Mouse (Mus musculus) kidney, embryonic 15.5 days (tissue): ENCODE results near the gene Camk1d. TPM values are rescaled to one million over a fixed set of nuclear protein-coding genes. Genes with fewer than 3 reads are reported as not detected.

Source experiments
- ATAC-seq: fragments of 200-750 bp; cut with Nextera tagmentation; replicated peaks from 2 replicates; pipeline ENCODE4 v1.8.0; 2017; ENCODE audit warnings: moderate TSS enrichment; ENCODE audit not compliant: low FRiP score
- H3K27ac ChIP-seq: fragments of 300-500 bp; sonication (generic); 2 replicates; pipeline ENCODE4 v1.5.1; 2015; ENCODE audit warnings: mild to moderate bottlenecking, inconsistent platforms
- H3K27me3 ChIP-seq: fragments of 300-500 bp; sonication (generic); 2 replicates; pipeline ENCODE4 v1.6.1; 2015; ENCODE audit warnings: inconsistent platforms
- H3K36me3 ChIP-seq: fragments of 300-500 bp; sonication (generic); 2 replicates; pipeline ENCODE4 v1.6.1; 2015; ENCODE audit warnings: inconsistent platforms
- H3K4me1 ChIP-seq: fragments of 300-500 bp; sonication (generic); 2 replicates; pipeline ENCODE4 v1.6.1; 2015; ENCODE audit warnings: inconsistent platforms
- H3K4me2 ChIP-seq: fragments of 300-500 bp; sonication (generic); 2 replicates; pipeline ENCODE4 v1.6.1; 2015; ENCODE audit warnings: moderate library complexity, mild to moderate bottlenecking, inconsistent platforms
- H3K4me3 ChIP-seq: fragments of 300-500 bp; sonication (generic); replicated peaks from 2 replicates; pipeline ENCODE4 v1.5.1; 2015; ENCODE audit warnings: mild to moderate bottlenecking, inconsistent platforms
- H3K9ac ChIP-seq: fragments of 300-500 bp; sonication (generic); 2 replicates; pipeline ENCODE4 v1.6.1; 2015; ENCODE audit warnings: mild to moderate bottlenecking, inconsistent platforms
- H3K9me3 ChIP-seq: fragments of 300-500 bp; sonication (generic); replicated peaks from 2 replicates; pipeline ENCODE4 v1.6.1; 2016; ENCODE audit warnings: inconsistent platforms
- WGBS: fragments of 180-500 bp; shearing (Covaris S2); methylation state at CpG from one replicate; pipeline ENCODE4 v1.1.7; 2015; ENCODE audit warnings: mixed read lengths; 5-methylcytosine and 5-hydroxymethylcytosine counted together
- polyA plus RNA-seq: library from polyadenylated mRNA; unstranded; fragments of >200 nt; fragmentation: Nextera tagmentation; extraction: Ambion mirVana; gene quantifications from 2 replicates; pipeline ENCODE4 v1.2.1, GENCODE M21; 2015

Gene Camk1d
- polyA plus RNA-seq, 1 experiment from 2014 or later, result 1.9 TPM

DNA sequence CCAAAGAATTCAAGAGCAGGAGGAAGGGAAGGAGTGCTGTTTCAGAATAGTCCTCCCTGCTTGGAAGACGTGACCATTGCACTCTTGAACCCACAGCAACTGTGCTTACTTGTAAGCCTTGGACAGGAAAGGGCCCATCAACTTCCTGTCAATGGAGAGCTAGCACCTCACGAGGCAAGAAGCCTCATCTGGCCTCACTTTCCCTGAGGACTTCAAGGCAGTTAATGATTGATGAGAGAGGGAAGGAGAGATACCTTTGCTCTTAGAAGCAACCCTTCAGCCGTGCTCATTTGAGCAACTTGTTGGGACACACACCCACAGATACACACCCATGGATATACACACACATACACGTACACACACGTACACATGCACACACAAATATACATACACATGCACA is 235.6 kb downstream of the Camk1d start:
- Histone ChIP-seq H3K27me3 (no peaks in the 10 kb centered on the region), H3K4me3 (no peak overlapping the region), H3K36me3 (no peaks in the 10 kb centered on the region), H3K27ac (no peak overlapping the region), H3K9me3 (no peaks in the 10 kb centered on the region), H3K4me2 (no peak overlapping the region), H3K4me1 (no peaks in the 10 kb centered on the region), H3K9ac (no peak overlapping the region)
- WGBS, result 80% methylated on average over 5 of the region's 5 CpGs
- ATAC-seq, result no peak

- no peaks in the 10 kb centered on the region for H3K36me3 ChIP-seq
- H3K27ac ChIP-seq, result no peak overlapping the region
- H3K9me3 ChIP-seq, result no peaks in the 10 kb centered on the region
- H3K4me2 ChIP-seq, result no peak overlapping the region
- no peaks in the 10 kb centered on the region for H3K27me3 ChIP-seq
- H3K9ac ChIP-seq, result no peak overlapping the region
- no peak for ATAC-seq
- 93% methylated on average over 4 of the region's 4 CpGs for WGBS
- H3K4me1 ChIP-seq, result no peaks in the 10 kb centered on the region
- no peak overlapping the region for H3K4me3 ChIP-seq
These were observed 236.1 kb downstream of the Camk1d start for GRCm38 (mm10) chr2:5478256-5478655.

DNA sequence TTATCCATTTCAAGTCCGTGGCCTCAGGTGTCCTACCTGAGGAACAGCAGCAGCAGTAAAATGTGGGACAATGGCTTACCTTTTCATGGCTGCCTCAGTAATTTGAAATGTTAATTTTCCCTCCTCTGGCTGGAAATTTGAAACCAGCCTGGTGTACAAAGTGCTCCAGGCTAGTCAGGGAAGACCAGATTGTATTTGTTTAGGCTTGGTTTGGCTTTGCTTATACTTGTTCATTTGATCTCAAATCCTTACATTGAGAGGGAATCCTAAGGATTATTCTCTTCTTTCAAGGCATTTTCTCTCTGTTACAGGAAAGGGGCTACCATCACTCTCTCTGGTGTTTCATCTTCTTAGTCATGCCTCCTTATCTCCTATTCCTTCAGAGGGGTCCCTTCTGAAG is 236.8 kb downstream of the Camk1d start:
- no peaks in the 10 kb centered on the region for H3K9me3 ChIP-seq
- no peak overlapping the region for H3K9ac ChIP-seq
- H3K27me3 ChIP-seq, result no peaks in the 10 kb centered on the region
- ATAC-seq, result no peak
- H3K27ac ChIP-seq, result no peak overlapping the region
- H3K4me3 ChIP-seq, result no peak overlapping the region
- H3K36me3 ChIP-seq, result no peaks in the 10 kb centered on the region
- 71% methylated on average over 1 of the region's 1 CpGs for WGBS
- H3K4me2 ChIP-seq, result no peak overlapping the region
- H3K4me1 ChIP-seq, result no peaks in the 10 kb centered on the region

- 76% methylated on average over 4 of the region's 4 CpGs for WGBS
- no peaks in the 10 kb centered on the region for H3K9me3 ChIP-seq
- no peak for ATAC-seq
- no peak overlapping the region for H3K4me2 ChIP-seq
- no peak overlapping the region for H3K4me3 ChIP-seq
- H3K27me3 ChIP-seq, result no peaks in the 10 kb centered on the region
- H3K27ac ChIP-seq, result no peak overlapping the region
- H3K4me1 ChIP-seq, result no peaks in the 10 kb centered on the region
- no peaks in the 10 kb centered on the region for H3K36me3 ChIP-seq
- H3K9ac ChIP-seq, result no peak overlapping the region
These were observed 244.9 kb downstream of the Camk1d start for GRCm38 (mm10) chr2:5469366-5469941.

DNA sequence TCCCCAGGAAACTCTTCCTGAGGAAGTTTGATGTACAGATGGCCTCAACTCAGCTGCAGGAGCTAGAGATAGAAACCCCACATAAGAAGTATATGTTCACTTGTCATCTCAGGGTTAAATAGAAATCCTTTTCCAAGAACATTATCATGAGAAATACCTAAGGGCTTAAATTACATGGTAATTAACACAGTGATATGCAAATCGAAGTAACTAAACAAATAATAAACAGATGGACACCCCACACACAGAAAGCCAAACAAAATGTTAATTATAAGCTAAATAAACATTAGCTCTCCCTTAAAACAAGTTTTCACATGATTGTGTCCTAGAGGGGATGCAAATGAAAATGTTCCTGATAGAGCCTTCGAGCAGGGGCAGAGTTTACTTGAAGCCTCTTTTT is 246.8 kb downstream of the Camk1d start:
- H3K4me1 ChIP-seq, result no peaks in the 10 kb centered on the region
- H3K9me3 ChIP-seq, result no peaks in the 10 kb centered on the region
- H3K9ac ChIP-seq, result no peak overlapping the region
- H3K27me3 ChIP-seq, result no peaks in the 10 kb centered on the region
- ATAC-seq, result no peak
- no peak overlapping the region for H3K4me3 ChIP-seq
- 69% methylated on average over 2 of the region's 2 CpGs for WGBS
- H3K36me3 ChIP-seq, result no peaks in the 10 kb centered on the region
- no peak overlapping the region for H3K4me2 ChIP-seq
- no peak overlapping the region for H3K27ac ChIP-seq

- Histone ChIP-seq H3K4me2 (no peak overlapping the region), H3K9ac (no peak overlapping the region), H3K4me3 (no peak overlapping the region), H3K9me3 (no peaks in the 10 kb centered on the region), H3K36me3 (no peaks in the 10 kb centered on the region), H3K4me1 (0 out of 2 replicates have a peak, but pooled peaks cover 12% of the 10 kb centered on the region), H3K27ac (no peak overlapping the region), H3K27me3 (no peaks in the 10 kb centered on the region)
- WGBS, result 75% methylated on average over 16 of the region's 16 CpGs
- no peak for ATAC-seq
These were observed 255.6 kb downstream of the Camk1d start for GRCm38 (mm10) chr2:5458671-5459235.

DNA sequence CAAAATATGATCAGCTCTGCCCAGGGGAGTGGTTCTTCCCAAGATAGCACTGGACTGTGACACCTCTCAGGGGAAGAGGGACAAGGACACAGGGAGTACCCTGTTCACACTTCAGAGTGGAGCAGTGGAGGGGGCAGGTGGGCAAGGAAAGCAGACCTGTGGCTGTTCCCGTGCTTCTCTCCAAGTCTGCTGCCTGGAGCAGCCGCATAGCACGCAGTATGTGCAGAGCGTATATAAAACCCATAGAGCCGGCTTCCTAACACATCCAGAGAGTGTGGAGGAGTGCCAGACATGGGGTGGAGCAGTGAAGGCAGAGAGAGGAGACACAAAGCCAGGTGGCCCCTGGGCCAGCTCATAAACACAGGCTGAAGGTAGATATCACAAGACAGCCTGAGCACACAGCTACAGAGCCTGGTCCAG is 256.2 kb downstream of the Camk1d start:
- Histone ChIP-seq H3K9me3 (no peaks in the 10 kb centered on the region), H3K4me3 (no peak overlapping the region), H3K27ac (no peak overlapping the region), H3K36me3 (no peaks in the 10 kb centered on the region), H3K9ac (no peak overlapping the region), H3K4me2 (no peak overlapping the region), H3K27me3 (no peaks in the 10 kb centered on the region), H3K4me1 (0 out of 2 replicates have a peak, but pooled peaks cover 12% of the 10 kb centered on the region)
- WGBS, result 65% methylated on average over 5 of the region's 5 CpGs
- ATAC-seq, result no peak

DNA sequence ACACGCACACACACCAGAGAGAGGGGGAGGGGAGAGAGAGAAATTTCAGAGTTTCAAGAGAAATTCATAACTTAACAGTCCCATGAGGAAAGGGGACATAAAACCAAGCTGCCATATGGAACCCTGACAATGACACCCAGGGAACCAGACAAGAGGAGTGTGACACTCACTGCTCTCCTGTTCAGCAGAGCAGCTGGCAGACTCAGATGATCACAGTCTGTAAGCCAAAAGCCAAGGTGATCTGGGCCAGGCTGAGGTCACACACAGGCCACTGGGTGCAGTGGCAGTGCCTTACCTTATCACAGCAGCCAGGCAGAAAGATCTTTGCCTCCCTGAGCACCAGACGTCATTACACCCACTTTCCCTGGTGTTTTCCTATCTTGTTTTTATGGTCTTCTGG is 258.2 kb downstream of the Camk1d start:
- Histone ChIP-seq H3K9ac (no peak overlapping the region), H3K27ac (no peak overlapping the region), H3K4me2 (no peak overlapping the region), H3K36me3 (no peaks in the 10 kb centered on the region), H3K4me3 (no peak overlapping the region), H3K9me3 (no peaks in the 10 kb centered on the region), H3K4me1 (0 out of 2 replicates have a peak, but pooled peaks cover 12% of the 10 kb centered on the region), H3K27me3 (no peaks in the 10 kb centered on the region)
- no peak for ATAC-seq
- 59% methylated on average over 1 of the region's 2 CpGs for WGBS

DNA sequence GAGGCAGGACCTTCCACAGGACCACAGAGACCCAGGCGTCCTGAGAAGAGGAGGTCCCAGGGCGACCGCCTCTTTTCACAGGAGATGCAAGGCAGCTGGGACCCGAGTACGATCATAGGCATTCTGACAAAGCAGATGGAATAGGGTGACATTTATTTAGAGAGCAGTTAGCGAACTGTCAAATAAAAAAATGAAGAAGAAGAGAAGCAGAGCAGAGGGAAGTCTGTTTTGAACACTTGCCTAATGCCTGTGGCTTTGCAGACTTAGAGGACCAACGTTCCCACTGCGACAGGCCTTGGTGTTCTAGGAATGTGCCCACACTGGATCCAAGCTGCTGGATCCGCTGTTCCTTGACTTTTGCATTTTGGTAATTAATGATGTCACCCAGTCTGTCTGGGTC is 259.5 kb downstream of the Camk1d start:
- no peak overlapping the region for H3K27ac ChIP-seq
- 0 out of 2 replicates have a peak, but pooled peaks cover 12% of the 10 kb centered on the region for H3K4me1 ChIP-seq
- ATAC-seq, result no peak
- no peaks in the 10 kb centered on the region for H3K36me3 ChIP-seq
- H3K4me3 ChIP-seq, result no peak overlapping the region
- no peaks in the 10 kb centered on the region for H3K9me3 ChIP-seq
- 63% methylated on average over 9 of the region's 9 CpGs for WGBS
- no peak overlapping the region for H3K4me2 ChIP-seq
- H3K9ac ChIP-seq, result no peak overlapping the region
- no peaks in the 10 kb centered on the region for H3K27me3 ChIP-seq

- H3K4me3 ChIP-seq, result no peak overlapping the region
- 93% methylated on average over 2 of the region's 2 CpGs for WGBS
- H3K27ac ChIP-seq, result no peak overlapping the region
- no peaks in the 10 kb centered on the region for H3K27me3 ChIP-seq
- no peak overlapping the region for H3K4me2 ChIP-seq
- H3K9ac ChIP-seq, result no peak overlapping the region
- no peaks in the 10 kb centered on the region for H3K36me3 ChIP-seq
- no peak for ATAC-seq
- H3K4me1 ChIP-seq, result 0 out of 2 replicates have a peak, but pooled peaks cover 9% of the 10 kb centered on the region
- H3K9me3 ChIP-seq, result no peaks in the 10 kb centered on the region
These were observed 262.7 kb downstream of the Camk1d start for GRCm38 (mm10) chr2:5451654-5452053.

DNA sequence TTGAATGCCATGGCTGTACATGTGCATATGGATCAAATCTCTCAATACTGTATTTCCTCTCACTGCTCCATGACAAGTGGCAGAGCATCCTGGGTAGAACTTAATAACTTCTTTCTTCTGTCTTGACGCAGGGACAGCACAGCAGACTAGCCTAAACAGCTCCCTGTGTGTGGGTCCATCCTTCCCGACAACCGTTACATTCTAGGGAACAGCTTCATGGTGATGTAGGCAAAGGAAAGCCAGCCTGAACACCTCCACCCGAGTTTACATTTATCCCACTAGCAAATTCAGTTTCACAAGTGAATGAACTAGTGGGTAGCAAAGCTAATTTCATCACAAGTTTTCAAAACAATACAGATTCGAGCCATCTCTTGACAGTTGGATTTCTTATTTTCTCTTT is 269.0 kb downstream of the Camk1d start:
- Histone ChIP-seq H3K9ac (no peak overlapping the region), H3K4me2 (no peak overlapping the region), H3K27me3 (no peaks in the 10 kb centered on the region), H3K27ac (no peak overlapping the region), H3K9me3 (no peaks in the 10 kb centered on the region), H3K4me1 (no peaks in the 10 kb centered on the region), H3K36me3 (no peaks in the 10 kb centered on the region), H3K4me3 (no peak overlapping the region)
- 86% methylated on average over 5 of the region's 5 CpGs for WGBS
- no peak for ATAC-seq

- Histone ChIP-seq H3K27ac (no peak overlapping the region), H3K9ac (no peak overlapping the region), H3K4me1 (no peaks in the 10 kb centered on the region), H3K4me3 (no peak overlapping the region), H3K36me3 (no peaks in the 10 kb centered on the region), H3K27me3 (no peaks in the 10 kb centered on the region), H3K9me3 (no peaks in the 10 kb centered on the region), H3K4me2 (no peak overlapping the region)
- ATAC-seq, result no peak
- WGBS, result 55% methylated on average over 2 of the region's 2 CpGs
These were observed 276.6 kb downstream of the Camk1d start for GRCm38 (mm10) chr2:5437690-5438089.
